Mouse (Mus musculus) neural tube, embryonic 10.5 days (tissue): Measurements from ENCODE around the gene Pou3f3.

Source experiments
- DNase-seq: peaks from one replicate; pipeline ENCODE4 v3.0.0-alpha.2; 2017; ENCODE audit warnings: low spot score; ENCODE audit errors: extremely low spot score

Gene Pou3f3

GRCm38 (mm10) chr1:42695578-42695915, at the start of gene Pou3f3:
Gene Pou3f3, plus strand, starts transcription at chr1:42695768.
- peak; percentile 93 for DNase-seq

GRCm38 (mm10) chr1:42648366-42648935, 47.1 kb upstream of the Pou3f3 start:
- no peak for DNase-seq

DNA sequence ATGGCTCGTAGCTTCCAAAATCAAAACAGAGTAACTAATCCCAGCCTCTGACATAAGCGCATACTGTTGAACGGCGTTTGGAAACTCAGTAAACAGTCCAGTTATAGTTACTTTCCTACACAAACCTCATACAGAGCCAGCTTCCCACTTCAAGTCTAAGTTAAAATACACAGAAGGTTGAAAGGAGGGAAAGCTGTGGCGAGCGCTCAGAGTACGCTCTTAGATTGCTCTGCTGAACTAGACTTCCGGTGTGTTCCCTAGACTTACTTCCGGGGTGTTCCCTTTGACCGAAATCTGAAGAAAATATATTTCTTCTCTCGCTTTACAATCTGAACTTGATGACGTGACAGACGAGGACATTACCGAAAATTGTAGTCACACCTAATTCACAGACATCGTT, 44.1 kb upstream of the Pou3f3 start:
- no peak for DNase-seq

GRCm38 (mm10) chr1:42667546-42667945, 28.0 kb upstream of the Pou3f3 start:
- no peak for DNase-seq

GRCm38 (mm10) chr1:42680673-42681072, 14.9 kb upstream of the Pou3f3 start:
- DNase-seq = no peak

- DNase-seq = no peak
Measured at GRCm38 (mm10) chr1:42681762-42682161, 13.8 kb upstream of the Pou3f3 start.

DNA sequence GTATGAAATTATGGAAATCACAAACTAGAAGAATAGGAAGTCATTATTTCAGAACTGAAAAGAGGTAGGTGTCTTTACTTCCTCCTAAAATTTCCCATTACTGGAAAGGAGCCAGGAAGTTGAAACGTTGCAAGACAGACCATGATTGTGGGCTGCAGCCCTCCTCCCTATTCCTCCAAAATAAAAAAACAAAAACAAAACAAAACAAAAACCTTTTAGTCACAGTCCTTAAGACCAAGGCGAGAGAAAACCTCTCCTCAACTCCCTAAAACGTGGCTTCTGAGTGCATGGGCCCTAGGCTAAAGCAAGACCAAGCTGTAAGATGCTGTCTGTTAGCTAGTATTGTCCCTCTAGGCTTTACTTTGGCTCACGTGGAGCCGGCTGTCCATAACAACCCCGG, 11.7 kb upstream of the Pou3f3 start:
- DNase-seq = no peak

DNA sequence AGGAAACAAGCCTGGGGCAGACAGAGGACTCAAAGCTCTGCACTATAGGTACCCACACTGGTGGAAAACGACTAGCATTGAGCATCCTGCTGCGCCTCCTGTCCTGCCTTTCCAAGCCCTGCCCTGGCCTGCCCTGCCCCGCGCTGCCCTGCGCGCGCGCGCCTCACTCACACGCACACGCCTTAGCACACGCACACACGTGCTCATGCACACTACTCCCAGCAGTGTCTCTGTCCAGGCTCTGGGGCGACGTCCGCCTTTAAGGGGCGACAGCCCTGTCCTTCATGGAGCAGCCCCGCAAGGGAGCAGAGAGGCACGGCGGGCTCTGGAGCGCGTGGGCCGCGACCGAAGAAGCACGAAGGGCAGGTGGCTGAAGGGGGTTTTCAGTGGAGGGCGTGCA, 11.2 kb upstream of the Pou3f3 start:
- DNase-seq = peak; percentile 53

DNA sequence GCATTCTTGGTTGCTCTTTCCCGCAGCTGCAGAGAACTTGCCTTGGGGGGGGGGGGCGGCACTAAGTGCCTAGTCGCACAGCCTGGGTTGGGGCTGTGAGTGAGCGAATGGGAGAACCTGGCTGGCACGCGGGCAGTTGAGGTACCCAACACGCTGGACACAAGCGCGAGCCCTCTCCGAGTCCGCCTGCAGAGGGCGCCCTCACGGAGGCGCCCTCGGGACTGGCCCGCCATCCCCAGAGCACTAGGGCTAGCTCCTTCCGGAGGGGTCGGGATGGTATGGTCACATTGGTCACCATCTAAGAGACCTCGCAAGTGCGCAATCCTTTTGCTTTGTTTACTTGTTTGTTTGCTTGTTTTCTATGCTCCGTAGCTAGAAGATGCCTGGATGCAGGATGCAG, 10.8 kb upstream of the Pou3f3 start:
- peak; percentile 72 for DNase-seq

GRCm38 (mm10) chr1:42685321-42685960, 10.1 kb upstream of the Pou3f3 start:
- DNase-seq = peak; percentile 47

GRCm38 (mm10) chr1:42686194-42687131, 9.1 kb upstream of the Pou3f3 start:
- peak; percentile 77 for DNase-seq

GRCm38 (mm10) chr1:42687271-42687670, 8.3 kb upstream of the Pou3f3 start:
- DNase-seq = peak; percentile 28

GRCm38 (mm10) chr1:42687756-42688540, 7.6 kb upstream of the Pou3f3 start:
- peak; percentile 31 for DNase-seq

GRCm38 (mm10) chr1:42688541-42689125, 6.9 kb upstream of the Pou3f3 start:
- peak; percentile 21 for DNase-seq

DNA sequence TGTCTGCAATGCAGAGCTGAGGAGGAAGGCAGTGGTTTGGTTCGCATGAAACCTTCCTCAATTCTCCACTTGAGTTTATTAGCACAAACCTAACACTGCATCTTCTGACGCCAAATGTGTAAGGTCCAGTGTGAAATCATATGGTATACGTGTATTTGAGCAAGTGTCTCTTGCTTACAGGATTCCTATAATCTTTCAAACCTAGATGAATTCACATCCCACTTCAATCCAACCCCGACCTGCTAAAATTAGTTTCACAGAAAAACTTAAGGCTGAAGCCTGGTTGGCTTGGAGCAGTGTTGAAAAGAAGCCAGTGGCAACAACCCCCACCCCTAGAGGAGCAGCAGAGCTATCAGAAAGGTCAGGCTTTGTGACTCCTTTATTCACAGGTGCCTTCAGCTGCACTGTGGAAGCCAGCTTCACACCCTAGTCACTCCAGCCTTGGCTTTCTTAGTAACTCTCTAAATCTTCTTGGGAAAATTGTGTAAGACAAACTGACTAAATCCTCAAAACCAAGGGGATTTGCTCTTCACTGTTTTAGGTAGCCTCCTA, 5.5 kb upstream of the Pou3f3 start:
- peak; percentile 21 for DNase-seq

DNA sequence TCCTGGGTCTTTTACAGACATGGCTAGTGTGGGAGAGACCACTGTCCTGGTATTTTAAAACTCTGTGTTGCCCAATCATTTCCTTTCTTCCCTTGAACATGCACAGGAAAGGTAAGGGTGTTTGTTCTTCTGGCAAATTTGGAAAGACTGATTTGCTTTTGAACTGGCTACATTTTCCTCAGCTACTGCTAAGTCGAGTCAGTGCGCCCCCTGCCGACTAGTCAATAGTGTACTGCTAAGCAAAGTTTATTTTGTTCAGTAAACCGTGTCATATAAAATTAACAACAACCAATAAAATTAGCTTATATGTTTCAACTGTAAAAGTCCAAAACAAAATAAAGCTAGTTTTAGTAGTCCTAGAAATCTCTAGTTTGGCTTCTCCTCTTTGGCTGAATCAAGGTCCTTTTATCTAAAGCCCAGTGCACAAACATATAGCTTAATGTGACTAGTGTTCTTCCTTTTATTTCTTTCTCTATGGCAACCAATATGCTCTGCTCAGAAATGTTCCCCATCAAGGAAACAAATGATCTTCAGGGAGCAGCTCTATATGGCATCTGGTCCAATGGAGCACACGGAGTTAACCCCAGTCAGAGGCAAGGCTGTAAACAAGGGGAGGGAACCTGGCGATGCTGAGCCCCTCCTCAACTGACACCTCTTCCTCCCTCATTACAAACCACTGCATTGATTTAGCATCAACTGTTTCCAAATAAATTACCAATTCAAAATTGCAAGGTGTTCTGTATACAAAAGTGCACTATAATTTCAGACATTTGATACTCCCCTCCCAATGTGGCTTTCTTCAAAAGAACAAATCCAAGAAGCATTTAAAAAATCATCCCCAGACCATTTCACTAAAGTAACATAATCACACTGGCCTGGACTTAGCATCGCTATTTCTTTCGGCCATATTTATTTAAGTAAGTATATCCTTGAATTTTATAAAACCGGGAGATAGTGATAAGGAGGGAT, 4.1 kb upstream of the Pou3f3 start:
- peak; percentile 72 for DNase-seq

DNA sequence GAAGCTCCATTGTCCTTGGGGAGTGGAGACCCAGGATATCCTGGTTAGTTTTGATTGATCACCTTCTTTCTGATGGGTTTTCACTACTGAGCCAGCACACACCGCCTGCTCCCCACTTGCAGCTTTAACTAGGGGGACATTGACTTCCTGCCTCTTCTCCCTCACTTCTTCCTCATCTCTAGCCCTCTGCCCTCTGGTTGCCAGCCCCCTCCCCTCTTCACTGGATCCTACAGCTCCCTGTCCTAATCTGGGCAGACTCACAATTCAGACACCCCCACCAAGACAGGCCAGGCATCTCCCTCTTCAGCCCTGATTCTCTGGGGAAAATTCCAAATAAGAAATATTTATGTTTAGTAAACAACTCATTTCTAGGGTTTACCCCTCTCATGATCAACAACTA, 3.3 kb upstream of the Pou3f3 start:
- DNase-seq = peak; percentile 34

DNA sequence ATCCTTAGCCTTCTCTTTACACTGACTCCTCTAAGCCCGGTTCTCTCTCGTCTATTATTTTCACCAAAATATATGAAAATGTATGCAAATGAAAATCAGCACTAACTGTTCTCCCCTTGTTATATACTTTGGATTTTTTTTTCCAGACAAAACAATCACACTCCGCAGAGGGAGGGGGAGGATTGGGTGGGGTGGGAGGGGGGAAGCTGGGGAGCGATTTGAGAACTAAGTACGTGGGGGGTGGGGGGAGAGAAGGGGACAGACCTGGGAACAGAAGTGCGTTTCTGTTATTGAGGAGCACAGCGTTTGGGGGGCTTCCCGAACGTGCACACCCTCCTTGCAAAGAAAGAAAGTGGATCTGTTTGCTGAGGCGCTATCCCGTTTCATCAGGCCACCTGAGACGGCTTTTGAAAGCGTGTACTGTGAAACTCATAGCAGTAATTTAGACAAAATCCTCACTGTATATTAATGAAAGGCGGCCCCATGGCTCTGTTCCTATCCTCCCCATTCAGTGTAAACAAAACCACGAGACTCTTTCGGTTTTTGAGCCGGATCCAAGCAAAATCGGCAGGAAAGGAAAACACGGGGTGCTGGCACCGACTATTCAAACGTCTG, 2.4 kb upstream of the Pou3f3 start:
- DNase-seq = peak; percentile 45

- DNase-seq = peak; percentile 72
Measured at GRCm38 (mm10) chr1:42693852-42694251, 1.7 kb upstream of the Pou3f3 start.
